Mouse (Mus musculus): ENCODE measurements at regions not wholly inside any gene's neighbourhood (a gene's known extent, or its start where the extent isn't known, plus 50 kb on each side); places are given as distances from the start of the nearest gene placed in this dataset.

DNA sequence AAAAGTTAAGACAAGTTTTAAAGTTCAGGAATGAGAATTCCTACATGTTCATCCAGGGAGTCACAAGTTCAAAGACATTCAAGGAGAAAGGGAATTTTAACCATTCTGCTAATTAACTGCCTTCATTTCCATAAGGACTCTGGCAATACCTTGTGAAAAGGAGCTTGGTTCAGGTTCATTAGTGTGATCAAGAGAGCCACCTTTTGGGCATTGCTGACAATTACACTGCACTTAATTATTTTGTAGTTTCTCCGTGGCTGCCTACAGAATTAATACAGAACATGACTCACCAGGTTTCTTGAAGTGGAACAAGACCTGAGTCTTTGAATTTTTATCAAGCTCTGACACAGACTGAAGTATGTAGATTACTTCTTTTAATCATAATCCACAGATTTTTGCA lies 52.4 kb upstream of the Ankef1 start:
- peak; percentile 47 to 70 for DNase-seq
